Mouse (Mus musculus) C2C12 (cell line): ENCODE results near the gene Hoxd8.

Experiments
- CEBPB ChIP-seq: IDR thresholded peaks from one replicate; pipeline ENCODE4 v1.6.1; 2011; ENCODE audit warnings: low read depth, mild to moderate bottlenecking, control low read depth, moderate library complexity
- CTCF ChIP-seq: IDR thresholded peaks from one replicate; pipeline ENCODE4 v1.5.1; 2011; ENCODE audit not compliant: control insufficient read depth, insufficient read depth, insufficient read length
- FOSL1 ChIP-seq: IDR thresholded peaks from one replicate; pipeline ENCODE4 v1.8.0; 2011; ENCODE audit warnings: mild to moderate bottlenecking, low read length; ENCODE audit not compliant: poor library complexity, insufficient read depth, severe bottlenecking
- MAX ChIP-seq: IDR thresholded peaks from one replicate; pipeline ENCODE4 v1.6.1; 2011; ENCODE audit warnings: mild to moderate bottlenecking, control low read depth
- MYOD1 ChIP-seq: IDR thresholded peaks from one replicate; pipeline ENCODE4 v1.6.1; 2011; ENCODE audit warnings: low read depth; ENCODE audit not compliant: control insufficient read depth, insufficient read length
- USF1 ChIP-seq: IDR thresholded peaks from one replicate; pipeline ENCODE4 v1.6.1; 2011; ENCODE audit warnings: low read depth, mild to moderate bottlenecking, control low read depth, moderate library complexity

GRCm38 (mm10) chr2:74725171-74725570 is 20.8 kb downstream of the Hoxd8 start:
- TF ChIP-seq CTCF: no peak
- TF ChIP-seq MAX: no peak
- TF ChIP-seq MYOD1: no peak
- TF ChIP-seq FOSL1: no peak
- no peak for TF ChIP-seq USF1
- no peak for TF ChIP-seq CEBPB
